Mouse (Mus musculus): ENCODE data around the gene Clcn5.

Clcn5 gene

GRCm38 (mm10) chrX:7276564-7276963 is 42.6 kb downstream of the Clcn5 start:
- DNase-seq (ENCODE audit: low read depth, low spot score), result no peak
- no peaks in the 10 kb centered on the region for H3K27me3 ChIP-seq (ENCODE audit: control insufficient read depth, insufficient read depth, low read length, poor library complexity, severe bottlenecking)
- H3K36me3 ChIP-seq (ENCODE audit: control insufficient read depth, insufficient read depth, low read length, poor library complexity, severe bottlenecking), result no peaks in the 10 kb centered on the region

- no peak for DNase-seq (ENCODE audit: low read depth, low spot score)
- Histone ChIP-seq H3K36me3 (ENCODE audit: control insufficient read depth, insufficient read depth, low read length, poor library complexity, severe bottlenecking) (no peaks in the 10 kb centered on the region), H3K27me3 (ENCODE audit: control insufficient read depth, insufficient read depth, low read length, poor library complexity, severe bottlenecking) (no peaks in the 10 kb centered on the region)
These were observed 58.0 kb downstream of the Clcn5 start for GRCm38 (mm10) chrX:7261149-7261548.

GRCm38 (mm10) chrX:7260400-7261113 is 58.6 kb downstream of the Clcn5 start:
- Histone ChIP-seq H3K27me3 (ENCODE audit: control insufficient read depth, insufficient read depth, low read length, poor library complexity, severe bottlenecking) (no peaks in the 10 kb centered on the region), H3K36me3 (ENCODE audit: control insufficient read depth, insufficient read depth, low read length, poor library complexity, severe bottlenecking) (no peaks in the 10 kb centered on the region)
- no peak for DNase-seq (ENCODE audit: low read depth, low spot score)

- Histone ChIP-seq H3K27me3 (ENCODE audit: control insufficient read depth, insufficient read depth, low read length, poor library complexity, severe bottlenecking) (no peaks in the 10 kb centered on the region), H3K36me3 (ENCODE audit: control insufficient read depth, insufficient read depth, low read length, poor library complexity, severe bottlenecking) (no peaks in the 10 kb centered on the region)
- DNase-seq (ENCODE audit: low read depth, low spot score), result no peak
These were observed 59.4 kb downstream of the Clcn5 start for GRCm38 (mm10) chrX:7259718-7260117.

- H3K36me3 ChIP-seq (ENCODE audit: control insufficient read depth, insufficient read depth, low read length, poor library complexity, severe bottlenecking), result no peaks in the 10 kb centered on the region
- H3K27me3 ChIP-seq (ENCODE audit: control insufficient read depth, insufficient read depth, low read length, poor library complexity, severe bottlenecking), result no peaks in the 10 kb centered on the region
- DNase-seq (ENCODE audit: low read depth, low spot score), result no peak
These were observed 63.1 kb downstream of the Clcn5 start for GRCm38 (mm10) chrX:7256022-7256421.

GRCm38 (mm10) chrX:7204099-7204498 is 115.1 kb downstream of the Clcn5 start:
- peak; percentile 7 for DNase-seq (ENCODE audit: low read depth, low spot score)
- Histone ChIP-seq H3K36me3 (ENCODE audit: control insufficient read depth, insufficient read depth, low read length, poor library complexity, severe bottlenecking) (no peaks in the 10 kb centered on the region), H3K27me3 (ENCODE audit: control insufficient read depth, insufficient read depth, low read length, poor library complexity, severe bottlenecking) (no peaks in the 10 kb centered on the region)

GRCm38 (mm10) chrX:7203535-7203934 is 115.6 kb downstream of the Clcn5 start:
- no peaks in the 10 kb centered on the region for H3K36me3 ChIP-seq (ENCODE audit: control insufficient read depth, insufficient read depth, low read length, poor library complexity, severe bottlenecking)
- no peak for DNase-seq (ENCODE audit: low read depth, low spot score)
- no peaks in the 10 kb centered on the region for H3K27me3 ChIP-seq (ENCODE audit: control insufficient read depth, insufficient read depth, low read length, poor library complexity, severe bottlenecking)

GRCm38 (mm10) chrX:7197833-7198232 is 121.3 kb downstream of the Clcn5 start:
- no peak for DNase-seq (ENCODE audit: low read depth, low spot score)
- no peaks in the 10 kb centered on the region for H3K27me3 ChIP-seq (ENCODE audit: control insufficient read depth, insufficient read depth, low read length, poor library complexity, severe bottlenecking)
- H3K36me3 ChIP-seq (ENCODE audit: control insufficient read depth, insufficient read depth, low read length, poor library complexity, severe bottlenecking), result no peaks in the 10 kb centered on the region

- Histone ChIP-seq H3K27me3 (ENCODE audit: control insufficient read depth, insufficient read depth, low read length, poor library complexity, severe bottlenecking) (no peaks in the 10 kb centered on the region), H3K36me3 (ENCODE audit: control insufficient read depth, insufficient read depth, low read length, poor library complexity, severe bottlenecking) (no peaks in the 10 kb centered on the region)
- DNase-seq (ENCODE audit: low read depth, low spot score), result no peak
These were observed 128.3 kb downstream of the Clcn5 start for GRCm38 (mm10) chrX:7190816-7191215.

- H3K27me3 ChIP-seq (ENCODE audit: control insufficient read depth, insufficient read depth, low read length, poor library complexity, severe bottlenecking), result no peaks in the 10 kb centered on the region
- H3K36me3 ChIP-seq (ENCODE audit: control insufficient read depth, insufficient read depth, low read length, poor library complexity, severe bottlenecking), result no peaks in the 10 kb centered on the region
- DNase-seq (ENCODE audit: low read depth, low spot score), result no peak
These were observed 130.8 kb downstream of the Clcn5 start for GRCm38 (mm10) chrX:7188311-7188807.

- no peak for DNase-seq (ENCODE audit: low read depth, low spot score)
- Histone ChIP-seq H3K36me3 (ENCODE audit: control insufficient read depth, insufficient read depth, low read length, poor library complexity, severe bottlenecking) (no peaks in the 10 kb centered on the region), H3K27me3 (ENCODE audit: control insufficient read depth, insufficient read depth, low read length, poor library complexity, severe bottlenecking) (no peaks in the 10 kb centered on the region)
These were observed 131.5 kb downstream of the Clcn5 start for GRCm38 (mm10) chrX:7187455-7188310.

- no peaks in the 10 kb centered on the region for H3K27me3 ChIP-seq (ENCODE audit: control insufficient read depth, insufficient read depth, low read length, poor library complexity, severe bottlenecking)
- H3K36me3 ChIP-seq (ENCODE audit: control insufficient read depth, insufficient read depth, low read length, poor library complexity, severe bottlenecking), result no peaks in the 10 kb centered on the region
- peak; percentile 66 for DNase-seq (ENCODE audit: low read depth, low spot score)
These were observed 149.0 kb downstream of the Clcn5 start for GRCm38 (mm10) chrX:7170156-7170555.

GRCm38 (mm10) chrX:7168799-7169198 is 150.4 kb downstream of the Clcn5 start:
- H3K36me3 ChIP-seq (ENCODE audit: control insufficient read depth, insufficient read depth, low read length, poor library complexity, severe bottlenecking), result no peaks in the 10 kb centered on the region
- H3K27me3 ChIP-seq (ENCODE audit: control insufficient read depth, insufficient read depth, low read length, poor library complexity, severe bottlenecking), result no peaks in the 10 kb centered on the region
- peak; percentile 64 for DNase-seq (ENCODE audit: low read depth, low spot score)

- H3K27me3 ChIP-seq (ENCODE audit: control insufficient read depth, insufficient read depth, low read length, poor library complexity, severe bottlenecking), result no peaks in the 10 kb centered on the region
- H3K36me3 ChIP-seq (ENCODE audit: control insufficient read depth, insufficient read depth, low read length, poor library complexity, severe bottlenecking), result no peaks in the 10 kb centered on the region
- no peak for DNase-seq (ENCODE audit: low read depth, low spot score)
These were observed 161.2 kb downstream of the Clcn5 start for GRCm38 (mm10) chrX:7157976-7158375.

- no peaks in the 10 kb centered on the region for H3K27me3 ChIP-seq (ENCODE audit: control insufficient read depth, insufficient read depth, low read length, poor library complexity, severe bottlenecking)
- no peaks in the 10 kb centered on the region for H3K36me3 ChIP-seq (ENCODE audit: control insufficient read depth, insufficient read depth, low read length, poor library complexity, severe bottlenecking)
- no peak for DNase-seq (ENCODE audit: low read depth, low spot score)
These were observed 163.0 kb downstream of the Clcn5 start for GRCm38 (mm10) chrX:7156026-7156732.

All from splenic B cell, adult 2 months (primary cell).